Mouse (Mus musculus): Measurements from ENCODE around the gene Nova2.

Gene Nova2

GRCm38 (mm10) chr7:18925162-18925938, at the start of gene Nova2:
Gene Nova2, plus strand, starts transcription at chr7:18925888.
- peak; percentile 97 to 98 for DNase-seq (ENCODE audit: low spot score in 2 of 2)

- DNase-seq (ENCODE audit: low spot score in 2 of 2), result peak in 1 of 2 experiments; percentile 0
These were observed 47.0 kb upstream of the Nova2 start for GRCm38 (mm10) chr7:18878691-18879090.

DNA sequence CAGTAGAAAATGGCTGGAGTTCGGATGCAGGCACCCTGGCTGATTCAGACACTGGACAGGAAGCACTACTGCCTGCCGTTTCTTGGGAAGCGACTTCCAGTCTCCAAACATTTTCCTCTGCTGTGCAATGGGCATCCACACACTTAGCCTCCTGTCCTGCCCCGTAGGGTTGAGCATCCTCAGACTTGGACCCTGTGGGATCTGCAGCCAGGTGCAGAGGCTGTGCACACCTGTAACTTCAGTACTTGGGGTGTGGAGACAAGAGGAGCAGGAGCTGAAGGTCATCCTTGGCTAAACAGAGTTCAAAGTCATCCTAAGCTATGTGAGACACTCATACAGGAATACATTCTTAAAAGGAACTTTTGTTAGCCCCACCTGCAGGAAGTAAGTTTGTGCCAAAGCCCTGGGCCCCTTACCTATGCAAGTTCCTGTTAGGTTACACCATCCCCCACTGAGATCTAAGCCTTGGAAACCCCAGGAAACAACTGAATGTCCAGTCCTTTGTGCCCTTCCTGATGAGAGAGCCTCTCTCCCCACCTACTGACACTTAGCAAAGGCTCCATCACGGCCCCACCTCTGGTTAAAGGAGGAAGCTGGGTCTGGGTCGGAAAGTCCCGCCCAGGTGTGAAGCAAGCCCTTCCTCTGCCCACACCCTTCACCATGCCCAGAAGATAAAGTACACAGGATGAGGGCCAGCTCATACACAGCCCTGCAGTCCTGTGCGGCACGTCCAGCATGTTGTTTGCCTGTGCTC, 41.5 kb upstream of the Nova2 start:
- DNase-seq (ENCODE audit: low spot score in 2 of 2), result no peak

- no peak for DNase-seq (ENCODE audit: low spot score in 2 of 2)
These were observed 40.8 kb upstream of the Nova2 start for GRCm38 (mm10) chr7:18884745-18885422.

DNA sequence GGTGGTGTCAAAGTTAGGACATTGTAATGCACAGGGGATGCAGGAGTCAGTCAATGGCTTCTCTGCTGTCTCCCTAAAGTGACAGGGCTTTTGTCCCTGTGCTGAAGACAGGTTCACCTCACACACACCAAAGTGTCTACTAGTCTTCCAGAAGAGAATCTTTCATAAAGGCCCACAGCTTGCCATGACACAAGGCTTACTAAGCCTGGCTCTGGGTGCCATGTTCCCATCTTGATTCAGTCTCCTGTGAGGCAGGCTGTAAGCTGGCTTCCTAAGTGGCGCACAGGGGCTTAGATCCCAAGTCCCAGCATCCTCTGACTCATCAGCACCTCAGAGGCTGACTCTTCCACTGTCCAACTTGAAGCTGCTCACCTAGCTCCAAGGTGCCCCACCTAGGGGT, 38.7 kb upstream of the Nova2 start:
- DNase-seq (ENCODE audit: low spot score in 2 of 2), result no peak

- DNase-seq (ENCODE audit: low spot score in 2 of 2), result no peak
These were observed 34.8 kb upstream of the Nova2 start for GRCm38 (mm10) chr7:18890848-18891247.

GRCm38 (mm10) chr7:18891872-18892599, 33.7 kb upstream of the Nova2 start:
- peak; percentile 92 to 94 for DNase-seq (ENCODE audit: low spot score in 2 of 2)

GRCm38 (mm10) chr7:18893009-18893408, 32.7 kb upstream of the Nova2 start:
- no peak for DNase-seq (ENCODE audit: low spot score in 2 of 2)

DNA sequence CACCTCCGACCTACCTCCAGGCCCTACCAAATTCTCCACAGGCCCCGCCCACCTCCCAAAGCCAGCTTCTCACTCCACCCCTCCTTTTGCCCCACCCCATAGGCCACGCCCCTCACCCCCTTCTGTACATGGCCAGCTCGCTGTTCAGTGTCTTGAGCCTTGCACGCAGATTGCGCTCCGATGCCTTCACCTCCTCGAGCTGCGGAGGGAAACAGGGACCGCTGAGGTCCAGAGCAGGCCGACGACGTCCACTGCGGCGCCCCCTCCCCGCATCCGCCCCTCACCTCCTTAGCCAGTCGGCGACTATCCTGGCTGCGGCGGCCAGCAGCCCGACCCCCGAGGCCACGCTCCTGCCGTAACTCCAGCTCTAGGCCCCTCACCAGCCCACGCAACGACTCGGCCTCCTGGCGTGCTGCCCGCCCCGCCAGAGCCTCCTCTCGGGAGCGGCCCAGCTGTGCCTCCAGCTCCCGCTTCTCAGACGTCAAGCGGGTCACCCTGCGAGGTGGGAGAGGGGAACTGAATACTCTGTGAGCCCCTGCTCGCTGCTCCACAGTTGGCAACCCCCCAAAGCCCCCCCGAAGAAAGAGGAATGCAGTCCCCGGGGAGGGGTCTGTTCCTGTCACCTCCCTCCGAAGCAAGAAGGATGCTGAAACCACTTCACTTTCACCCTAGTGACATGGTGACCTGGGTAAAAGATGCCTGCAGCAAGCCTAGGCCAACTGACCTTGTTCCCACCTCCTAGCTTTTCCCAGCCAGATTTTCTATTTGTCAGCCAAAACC, 31.8 kb upstream of the Nova2 start:
- DNase-seq (ENCODE audit: low spot score in 2 of 2), result peak; percentile 36 to 41

DNA sequence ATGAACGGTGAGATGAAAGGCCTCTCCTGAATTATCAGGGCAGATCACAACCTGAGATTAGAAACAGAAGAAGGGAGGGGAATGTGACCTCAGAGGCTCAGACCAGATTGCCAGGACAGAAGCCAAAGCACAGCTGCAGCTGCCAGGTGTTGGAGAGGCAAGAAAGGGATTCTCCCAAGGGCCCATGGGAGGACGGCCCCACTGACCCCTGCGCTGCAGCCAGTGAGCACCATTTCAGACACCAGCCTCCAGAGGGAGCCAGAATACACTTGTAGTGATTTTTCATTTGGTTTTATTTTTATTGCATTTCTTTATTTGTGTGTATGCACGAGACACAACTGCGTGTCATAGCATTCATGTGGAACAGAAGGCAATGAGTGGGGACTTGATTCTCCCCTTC, 29.2 kb upstream of the Nova2 start:
- peak; percentile 51 to 63 for DNase-seq (ENCODE audit: low spot score in 2 of 2)

DNA sequence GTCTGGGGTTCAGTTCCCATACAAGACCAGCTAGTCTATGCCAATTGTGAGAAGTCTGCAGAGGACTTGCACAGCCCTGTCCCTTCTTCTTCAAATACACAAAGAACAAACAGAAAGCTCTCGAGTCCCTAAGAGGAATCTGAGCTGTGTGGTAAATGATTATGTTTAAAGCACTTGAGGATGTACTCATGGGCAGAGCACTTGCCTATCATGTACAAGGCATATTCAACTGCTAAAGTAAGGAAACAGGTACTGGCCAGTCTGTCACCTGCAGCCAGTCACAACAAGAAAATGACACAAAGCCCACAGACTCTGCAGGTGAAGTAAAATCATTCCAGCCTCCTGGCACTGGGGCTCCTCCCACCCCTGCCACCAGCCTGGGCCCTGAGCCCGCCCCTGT, 25.2 kb upstream of the Nova2 start:
- no peak for DNase-seq (ENCODE audit: low spot score in 2 of 2)

DNA sequence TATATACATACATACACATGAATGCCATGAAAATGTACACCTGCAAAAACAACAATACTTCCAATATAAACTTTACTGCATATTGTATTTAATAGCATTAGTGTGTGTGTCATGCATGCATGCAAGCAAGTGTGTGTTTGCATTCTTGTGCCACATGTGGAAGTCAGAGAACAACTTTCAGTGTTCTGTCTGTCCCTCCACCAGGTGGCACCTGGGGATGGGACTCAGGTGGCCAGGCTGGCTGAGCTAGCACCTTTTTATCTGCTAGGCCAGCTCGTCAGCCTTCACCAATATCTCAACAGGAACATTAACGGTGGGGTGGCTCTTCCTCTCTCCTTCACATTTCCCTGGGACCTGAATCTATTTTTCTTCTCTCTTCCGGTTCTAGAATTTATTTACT, 23.2 kb upstream of the Nova2 start:
- no peak for DNase-seq (ENCODE audit: low spot score in 2 of 2)

DNA sequence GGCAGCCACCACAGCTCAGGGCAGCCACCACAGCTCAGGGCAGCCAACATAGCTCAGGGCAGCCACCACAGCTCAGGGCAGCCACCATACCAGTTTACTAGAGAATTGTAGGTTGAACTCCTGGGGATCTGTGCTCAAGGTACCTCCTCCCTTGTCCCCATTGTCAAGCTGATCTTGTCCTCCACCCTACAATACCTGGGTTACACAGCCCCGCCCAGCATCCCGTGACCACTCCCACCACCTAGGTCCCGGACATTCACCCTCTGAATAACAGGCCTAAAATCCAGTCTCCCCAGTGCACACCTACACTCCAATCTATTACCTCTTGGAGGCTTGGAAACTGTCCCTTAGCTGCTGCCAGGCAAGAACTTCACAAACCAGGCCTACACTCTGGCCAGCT, 20.7 kb upstream of the Nova2 start:
- DNase-seq (ENCODE audit: low spot score in 2 of 2), result no peak

- no peak for DNase-seq (ENCODE audit: low spot score in 2 of 2)
These were observed 15.9 kb upstream of the Nova2 start for GRCm38 (mm10) chr7:18909797-18910196.

GRCm38 (mm10) chr7:18910241-18910831, 15.4 kb upstream of the Nova2 start, which contains the start of gene Ccdc61:
Gene Ccdc61, minus strand, starts transcription at chr7:18910415.
- DNase-seq (ENCODE audit: low spot score in 2 of 2), result peak; percentile 97 to 98

GRCm38 (mm10) chr7:18916254-18916653, 9.4 kb upstream of the Nova2 start:
- DNase-seq (ENCODE audit: low spot score in 2 of 2), result no peak

GRCm38 (mm10) chr7:18917931-18918330, 7.8 kb upstream of the Nova2 start:
- DNase-seq (ENCODE audit: low spot score in 2 of 2), result no peak

DNA sequence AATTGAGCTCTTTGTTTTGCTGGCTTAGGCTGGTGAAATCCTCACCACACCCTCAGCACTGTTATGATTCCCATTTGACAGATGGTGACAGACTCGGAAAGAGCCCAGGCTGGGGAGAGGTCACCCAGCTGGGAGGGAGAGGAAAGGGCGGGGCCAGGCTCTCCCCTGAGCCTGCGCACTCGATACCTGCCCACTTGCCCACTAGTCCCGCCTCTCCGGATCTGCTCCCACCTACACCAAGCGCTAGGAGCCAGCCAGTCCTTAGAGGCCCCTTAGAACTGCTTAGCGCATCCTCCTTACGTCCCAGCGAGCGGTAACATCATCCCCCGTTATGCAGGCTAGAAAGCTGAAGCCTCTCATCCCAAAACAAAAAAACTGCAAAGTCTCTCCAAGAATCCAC, 4.6 kb upstream of the Nova2 start:
- peak; percentile 79 to 83 for DNase-seq (ENCODE audit: low spot score in 2 of 2)

- peak; percentile 89 to 90 for DNase-seq (ENCODE audit: low spot score in 2 of 2)
These were observed 2.9 kb upstream of the Nova2 start for GRCm38 (mm10) chr7:18922807-18923206.

- no peak for DNase-seq (ENCODE audit: low spot score in 2 of 2)
These were observed 2.4 kb upstream of the Nova2 start for GRCm38 (mm10) chr7:18923267-18923666.

Data from right cerebral cortex, adult 2 months (tissue).